Mouse (Mus musculus) brain, adult 2 months (tissue): Measurements from ENCODE around the gene Ugt1a6b.
"Not testable (repeated sequence)": the region's sequence is repeated elsewhere in the genome, so short reads cannot be mapped to it uniquely, and the experiment has no call there.

Experiments used
- DNase-seq: peaks from one replicate; pipeline ENCODE4 v3.0.0; 2011; ENCODE audit warnings: low read depth, low spot score

Gene Ugt1a6b

GRCm38 (mm10) chr1:88120550-88120949 lies 17.5 kb downstream of the Ugt1a6b start:
- not testable (repeated sequence) for DNase-seq

- DNase-seq, result not testable (repeated sequence)
Observed at GRCm38 (mm10) chr1:88121521-88121920, 18.5 kb downstream of the Ugt1a6b start.

GRCm38 (mm10) chr1:88125827-88126360 lies 22.8 kb downstream of the Ugt1a6b start:
- DNase-seq, result not testable (repeated sequence)

- DNase-seq, result not testable (repeated sequence)
Observed at GRCm38 (mm10) chr1:88129091-88129490, 26.0 kb downstream of the Ugt1a6b start.

GRCm38 (mm10) chr1:88130223-88130622 lies 27.2 kb downstream of the Ugt1a6b start:
- not testable (repeated sequence) for DNase-seq

- no peak for DNase-seq
Observed at GRCm38 (mm10) chr1:88133908-88134456, 30.9 kb downstream of the Ugt1a6b start.

- not testable (repeated sequence) for DNase-seq
Observed at GRCm38 (mm10) chr1:88134457-88135011, 31.5 kb downstream of the Ugt1a6b start, which contains the start of gene Ugt1a6a. Ugt1a6a (plus strand) TSS chr1:88134809.

- not testable (repeated sequence) for DNase-seq
Observed at GRCm38 (mm10) chr1:88135229-88135904, 32.3 kb downstream of the Ugt1a6b start.

GRCm38 (mm10) chr1:88136646-88137045 lies 33.6 kb downstream of the Ugt1a6b start:
- no peak for DNase-seq

- no peak for DNase-seq
Observed at GRCm38 (mm10) chr1:88137264-88137663, 34.2 kb downstream of the Ugt1a6b start.

- no peak for DNase-seq
Observed at GRCm38 (mm10) chr1:88138145-88138544, 35.1 kb downstream of the Ugt1a6b start.

- not testable (repeated sequence) for DNase-seq
Observed at GRCm38 (mm10) chr1:88140492-88140891, 37.4 kb downstream of the Ugt1a6b start.

- DNase-seq, result peak; percentile 58
Observed at GRCm38 (mm10) chr1:88143966-88144675, 41.1 kb downstream of the Ugt1a6b start.

GRCm38 (mm10) chr1:88145278-88145677 lies 42.2 kb downstream of the Ugt1a6b start:
- DNase-seq, result not testable (repeated sequence)

- DNase-seq, result not testable (repeated sequence)
Observed at GRCm38 (mm10) chr1:88150133-88150532, 47.1 kb downstream of the Ugt1a6b start.

GRCm38 (mm10) chr1:88158430-88158829 lies 55.4 kb downstream of the Ugt1a6b start:
- DNase-seq, result peak; percentile 60

GRCm38 (mm10) chr1:88165711-88166110 lies 62.7 kb downstream of the Ugt1a6b start, which contains the start of gene Ugt1a5:
Ugt1a5 (plus strand) TSS chr1:88166012.
- no peak for DNase-seq

GRCm38 (mm10) chr1:88172190-88172589 lies 69.1 kb downstream of the Ugt1a6b start:
- DNase-seq, result not testable (repeated sequence)

- DNase-seq, result no peak
Observed at GRCm38 (mm10) chr1:88179657-88180056, 76.6 kb downstream of the Ugt1a6b start.

- DNase-seq, result no peak
Observed at GRCm38 (mm10) chr1:88186325-88186935, 83.4 kb downstream of the Ugt1a6b start.

- DNase-seq, result no peak
Observed at GRCm38 (mm10) chr1:88192136-88192535, 89.1 kb downstream of the Ugt1a6b start.
